ENCODE assay signal across 11 mouse cellular contexts in genomic region chr16:10749824-10750223, GRCm38 (mm10). TPM values are rescaled to one million over a fixed set of nuclear protein-coding genes. Genes with fewer than 3 reads are reported as not detected.
A peak's percentile ranks its signal among the peaks of the same experiment; 100 is the strongest.
DNase-seq lines count a peak whose midpoint lies in the region; ATAC-seq and TF ChIP-seq lines count a peak whose summit lies in the region.
"Had no signal": no experiment of that assay in that cellular context is flagged by ENCODE, and none has a peak within 500 bp of the region (broad histone marks: within the 10 kb centered on the region; RNA-seq: fewer than 3 reads in every experiment).

No protein-coding gene starts in this region.

- peak; percentile 49 to 62 for DNase-seq in kidney, postnatal 4 days
- DNase-seq in kidney, adult 11 months = no peak
- DNase-seq in brain, embryonic 14.5 days (ENCODE audit: low read depth) = peak; percentile 75
- DNase-seq in cerebellum, postnatal 14 days = peak; percentile 87 to 91
- no peak for DNase-seq in adrenal gland, postnatal 25 days
- DNase-seq in thymus, adult 18-20 months = no peak

- H3K36me3 ChIP-seq in limb, embryonic 13.5 days = no peaks in the 10 kb centered on the region
- H3K36me3 ChIP-seq: neural tube, embryonic 12.5 days had no signal

- no peak overlapping the region for H3K27ac ChIP-seq in limb, embryonic 13.5 days
- H3K27ac ChIP-seq: neural tube, embryonic 12.5 days had no signal

- H3K4me3 ChIP-seq in limb, embryonic 13.5 days = no peak overlapping the region
- H3K4me3 ChIP-seq: erythroblast, embryonic 14.5 days; neural tube, embryonic 12.5 days had no signal

- peak; percentile 73 for ATAC-seq in limb, embryonic 13.5 days (ENCODE audit: low FRiP score, low read depth)
- ATAC-seq in erythroid progenitor cell, adult 5-6 weeks (replicated peaks; ENCODE audit: low FRiP score, poor library complexity, severe bottlenecking) = no peak

- no peak overlapping the region for H3K4me2 ChIP-seq in limb, embryonic 13.5 days (replicated peaks)
- H3K4me2 ChIP-seq: neural tube, embryonic 12.5 days had no signal

- no peaks in the 10 kb centered on the region for H3K27me3 ChIP-seq in limb, embryonic 13.5 days
- H3K27me3 ChIP-seq: neural tube, embryonic 12.5 days had no signal

- no peaks in the 10 kb centered on the region for H3K9me3 ChIP-seq in limb, embryonic 13.5 days
- H3K9me3 ChIP-seq: neural tube, embryonic 12.5 days had no signal

- TF ChIP-seq POLR2A in brain, embryonic 14.5 days (IDR thresholded peaks at IDR 0.05; ENCODE audit: borderline replicate concordance, extremely low read depth, insufficient read depth, insufficient read length, poor library complexity, severe bottlenecking) = no peak

- no peak overlapping the region for H3K9ac ChIP-seq in limb, embryonic 13.5 days
- H3K9ac ChIP-seq: neural tube, embryonic 12.5 days had no signal

- peaks cover 25% of the 10 kb centered on the region for H3K4me1 ChIP-seq in limb, embryonic 13.5 days
- H3K4me1 ChIP-seq: neural tube, embryonic 12.5 days had no signal

- TF ChIP-seq CTCF in brain, embryonic 14.5 days (IDR thresholded peaks at IDR 0.05; ENCODE audit: borderline replicate concordance, extremely low read depth, insufficient read depth, insufficient read length) = no peak

- 38% methylated on average over 7 of the region's 7 CpGs for WGBS in limb, embryonic 13.5 days

RNA-seq across cellular contexts. Expression of gene Socs1, which starts 35.5 kb away (rescaled TPM):
- 1.9 and 2.2 TPM in 2 replicates for polyA plus RNA-seq in brain, embryonic 14.5 days (2012; rRNA removed)
- polyA plus RNA-seq in limb, embryonic 13.5 days (2015; fragmentation: Nextera tagmentation; extraction: Ambion mirVana) = 15.3 and 15.5 TPM in 2 replicates
- total RNA-seq in erythroid progenitor cell, adult 5-6 weeks (2015; ENCODE audit: low replicate concordance) = 0.72 TPM in 1 of 2 replicates, not detected in the other
- 0.08 and 1.0 TPM in 2 replicates for total RNA-seq in erythroid progenitor cell, adult 5-6 weeks (2017; ENCODE audit: low replicate concordance)
- 2.8 and 2.9 TPM in 2 replicates for total RNA-seq in adrenal gland, postnatal 25 days (2021)

RNA-seq across cellular contexts. Expression of gene Tnp2, which starts 38.6 kb away (rescaled TPM):
- polyA plus RNA-seq in brain, embryonic 14.5 days (2012; rRNA removed) = not detected in 2 replicates
- polyA plus RNA-seq in limb, embryonic 13.5 days (2015; fragmentation: Nextera tagmentation; extraction: Ambion mirVana) = not detected in 2 replicates
- total RNA-seq in erythroid progenitor cell, adult 5-6 weeks (2015; ENCODE audit: low replicate concordance) = not detected in 2 replicates
- not detected in 2 replicates for total RNA-seq in erythroid progenitor cell, adult 5-6 weeks (2017; ENCODE audit: low replicate concordance)
- total RNA-seq in adrenal gland, postnatal 25 days (2021) = not detected in 2 replicates
- total RNA-seq: left cerebral cortex, postnatal 10 days had no signal
- polyA plus RNA-seq: erythroblast, embryonic 14.5 days; neural tube, embryonic 12.5 days had no signal

RNA-seq across cellular contexts. Expression of gene Prm3, which starts 40.9 kb away (rescaled TPM):
- not detected in 2 replicates for polyA plus RNA-seq in brain, embryonic 14.5 days (2012; rRNA removed)
- polyA plus RNA-seq in limb, embryonic 13.5 days (2015; fragmentation: Nextera tagmentation; extraction: Ambion mirVana) = not detected in 2 replicates
- total RNA-seq in erythroid progenitor cell, adult 5-6 weeks (2015; ENCODE audit: low replicate concordance) = not detected in 2 replicates
- not detected in 2 replicates for total RNA-seq in erythroid progenitor cell, adult 5-6 weeks (2017; ENCODE audit: low replicate concordance)
- total RNA-seq in adrenal gland, postnatal 25 days (2021) = not detected in 2 replicates
- total RNA-seq: left cerebral cortex, postnatal 10 days had no signal
- polyA plus RNA-seq: erythroblast, embryonic 14.5 days; neural tube, embryonic 12.5 days had no signal

RNA-seq across cellular contexts. Expression of gene Prm2, which starts 46.1 kb away (rescaled TPM):
- not detected in 2 replicates for polyA plus RNA-seq in brain, embryonic 14.5 days (2012; rRNA removed)
- polyA plus RNA-seq in limb, embryonic 13.5 days (2015; fragmentation: Nextera tagmentation; extraction: Ambion mirVana) = not detected in 2 replicates
- total RNA-seq in erythroid progenitor cell, adult 5-6 weeks (2015; ENCODE audit: low replicate concordance) = not detected in 2 replicates
- total RNA-seq in erythroid progenitor cell, adult 5-6 weeks (2017; ENCODE audit: low replicate concordance) = not detected in 2 replicates
- not detected in 2 replicates for total RNA-seq in adrenal gland, postnatal 25 days (2021)
- total RNA-seq: left cerebral cortex, postnatal 10 days had no signal
- polyA plus RNA-seq: erythroblast, embryonic 14.5 days; neural tube, embryonic 12.5 days had no signal

RNA-seq across cellular contexts. Expression of gene Prm1, which starts 55.8 kb away (rescaled TPM):
- not detected in 2 replicates for polyA plus RNA-seq in brain, embryonic 14.5 days (2012; rRNA removed)
- polyA plus RNA-seq in limb, embryonic 13.5 days (2015; fragmentation: Nextera tagmentation; extraction: Ambion mirVana) = 0.49 and 0.83 TPM in 2 replicates
- not detected in 2 replicates for total RNA-seq in erythroid progenitor cell, adult 5-6 weeks (2015; ENCODE audit: low replicate concordance)
- not detected in 2 replicates for total RNA-seq in erythroid progenitor cell, adult 5-6 weeks (2017; ENCODE audit: low replicate concordance)
- total RNA-seq in adrenal gland, postnatal 25 days (2021) = not detected in 2 replicates
- total RNA-seq: left cerebral cortex, postnatal 10 days had no signal
- polyA plus RNA-seq: erythroblast, embryonic 14.5 days; neural tube, embryonic 12.5 days had no signal

Comparison
In these comparisons a context has a peak if more than half of its experiments do, and no peak if none do; other contexts are left out.
1. DNase-seq: peak in kidney, postnatal 4 days (2 of 2), brain, embryonic 14.5 days (single experiment) and cerebellum, postnatal 14 days (2 of 2); none in kidney, adult 11 months (single experiment), adrenal gland, postnatal 25 days (single experiment) and thymus, adult 18-20 months (0 of 2).